Mouse (Mus musculus): ENCODE data around the gene Gm11939. TPM values are rescaled to one million over a fixed set of nuclear protein-coding genes. Genes with fewer than 3 reads are reported as not detected.
"Not testable (repeated sequence)": the region's sequence is repeated elsewhere in the genome, so short reads cannot be mapped to it uniquely, and the experiment has no call there.

Gene Gm11939
- not detected for total RNA-seq (2021)
- long read RNA-seq, experiment 1 = 0 reads
- long read RNA-seq, experiment 2 = 0 reads

DNA sequence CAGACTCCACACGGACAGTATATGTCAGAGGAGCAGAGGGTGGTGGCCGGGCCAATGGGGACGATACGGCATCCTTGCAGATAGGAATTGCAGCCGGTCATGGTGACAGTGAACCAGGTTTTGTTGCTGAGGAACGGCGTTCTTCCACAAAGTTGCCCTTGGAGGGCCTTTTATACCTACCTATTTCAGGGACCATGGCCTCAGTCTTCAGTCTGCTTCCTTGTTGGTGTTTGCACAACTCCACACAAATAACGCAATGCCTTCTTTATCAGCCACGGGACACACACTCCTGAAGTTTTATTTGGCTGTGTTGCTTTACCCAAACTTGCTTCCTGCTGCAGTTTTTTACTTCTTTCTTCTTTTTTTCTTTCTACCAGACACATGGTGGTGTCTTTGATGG, at the start of gene Gm11939:
Gene Gm11939 (minus strand): TSS at position 101 of the 400 bp plus-strand sequence.
- DNase-seq (ENCODE audit: low spot score in 2 of 2) = no peak

DNA sequence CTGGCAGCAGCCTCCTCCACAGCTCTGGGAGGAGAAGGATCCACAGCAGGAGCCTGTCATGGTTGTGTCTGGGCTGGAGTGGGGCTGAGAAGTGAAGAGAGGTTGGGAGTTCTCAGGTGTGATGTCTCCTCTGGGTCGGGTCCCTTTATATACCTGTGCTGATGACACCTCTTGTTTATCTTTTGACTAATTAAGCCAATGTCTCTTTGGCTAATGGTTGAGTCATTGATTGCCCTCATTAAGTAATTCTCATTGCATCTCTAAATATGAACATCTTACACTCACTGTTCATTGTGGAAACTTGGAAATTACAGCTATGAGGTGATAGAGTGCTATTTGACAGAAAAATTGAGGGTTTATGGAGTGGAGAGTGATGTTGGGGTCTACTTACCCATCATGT, 43.9 kb upstream of the Gm11939 start, which contains the start of gene Gm11938:
Gene Gm11938 (minus strand): TSS at position 101 of the 400 bp plus-strand sequence.
- DNase-seq (ENCODE audit: low spot score in 2 of 2) = not testable (repeated sequence)

DNA sequence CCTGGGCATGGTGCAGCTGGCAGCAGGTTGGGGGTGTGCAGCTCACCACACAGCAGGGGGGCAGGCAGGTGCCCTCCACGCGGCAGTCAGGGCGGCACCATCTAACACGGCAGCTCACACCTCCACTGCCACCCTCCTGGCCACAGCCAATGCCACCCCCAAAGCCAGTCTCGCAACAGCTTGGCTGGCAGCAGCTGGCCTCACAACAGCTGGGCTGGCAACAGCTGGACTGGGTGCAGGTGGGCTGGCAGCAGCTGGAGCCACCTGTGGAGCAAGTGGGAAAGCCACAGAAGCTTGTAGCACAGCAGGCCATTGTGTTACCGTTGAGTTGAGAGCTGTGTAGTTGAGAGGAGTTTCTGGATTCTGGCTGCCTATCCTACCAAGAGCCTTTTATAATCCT, 38.5 kb upstream of the Gm11939 start, which contains the start of gene Krtap9-3:
Gene Krtap9-3 (minus strand): TSS at position 364 of the 400 bp plus-strand sequence.
- not testable (repeated sequence) for DNase-seq (ENCODE audit: low spot score in 2 of 2)

DNA sequence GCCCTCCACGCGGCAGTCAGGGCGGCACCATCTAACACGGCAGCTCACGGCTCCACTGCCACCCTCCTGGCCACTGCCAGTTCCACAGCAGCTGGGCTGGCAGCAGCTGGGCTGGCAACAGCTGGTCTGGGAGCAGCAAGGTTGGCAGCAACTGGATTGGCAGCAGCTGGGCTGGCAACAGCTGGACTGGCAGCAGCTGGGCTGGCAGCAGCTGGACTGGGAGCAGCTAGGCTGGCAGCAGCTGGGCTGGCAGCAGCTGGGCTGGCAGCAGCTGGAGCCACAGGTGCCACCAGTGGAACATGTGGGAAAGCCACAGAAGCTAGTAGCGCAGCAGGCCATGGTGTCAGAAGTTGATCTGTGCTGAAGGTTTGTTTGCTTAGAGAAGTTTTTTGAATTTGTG, 31.7 kb upstream of the Gm11939 start, which contains the start of gene Krtap1-3:
Gene Krtap1-3 (minus strand): TSS at position 359 of the 400 bp plus-strand sequence.
- DNase-seq (ENCODE audit: low spot score in 2 of 2) = no peak

DNA sequence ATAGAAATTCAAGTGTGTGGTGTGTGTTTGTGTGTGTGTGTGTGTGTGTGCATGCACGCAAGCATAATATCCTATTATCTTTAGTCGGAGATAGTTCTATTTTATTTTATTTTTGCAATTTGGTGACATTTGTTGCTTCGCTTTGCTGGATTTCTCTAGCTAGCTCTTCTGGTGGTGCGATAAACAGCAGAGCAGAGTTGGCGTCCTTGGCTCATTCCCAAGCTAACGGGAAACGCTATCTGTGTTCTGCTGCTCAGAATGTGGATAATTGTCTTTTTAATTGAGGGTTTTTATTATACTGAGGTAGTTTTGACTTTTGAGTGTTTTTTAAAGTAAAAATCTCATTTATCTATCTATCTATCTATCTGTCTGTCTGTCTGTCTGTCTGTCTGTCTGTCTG, 25.8 kb upstream of the Gm11939 start:
- DNase-seq (ENCODE audit: low spot score in 2 of 2) = no peak

DNA sequence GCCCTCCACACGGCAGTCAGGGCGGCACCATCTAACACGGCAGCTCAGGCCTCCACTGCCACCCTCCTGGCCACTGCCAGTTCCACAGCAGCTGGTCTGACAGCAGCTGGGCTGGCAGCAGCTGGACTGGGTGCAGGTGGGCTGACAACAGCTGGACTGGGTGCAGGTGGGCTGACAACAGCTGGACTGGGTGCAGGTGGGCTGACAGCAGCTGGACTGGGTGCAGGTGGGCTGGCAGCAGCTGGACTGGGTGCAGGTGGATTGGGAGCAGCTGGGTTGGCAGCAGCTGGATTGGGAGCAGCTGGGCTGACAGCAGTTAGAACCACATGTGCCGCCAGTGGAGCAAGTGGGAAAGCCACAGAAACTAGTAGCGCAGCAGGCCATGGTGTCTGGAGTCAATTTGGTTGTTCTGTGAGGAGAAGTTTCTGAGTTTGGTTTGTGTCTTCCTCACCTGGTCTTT, 24.0 kb upstream of the Gm11939 start, which contains the start of gene Krtap1-4:
Gene Krtap1-4 (minus strand): TSS at position 410 of the 460 bp plus-strand sequence.
- DNase-seq (ENCODE audit: low spot score in 2 of 2) = no peak

DNA sequence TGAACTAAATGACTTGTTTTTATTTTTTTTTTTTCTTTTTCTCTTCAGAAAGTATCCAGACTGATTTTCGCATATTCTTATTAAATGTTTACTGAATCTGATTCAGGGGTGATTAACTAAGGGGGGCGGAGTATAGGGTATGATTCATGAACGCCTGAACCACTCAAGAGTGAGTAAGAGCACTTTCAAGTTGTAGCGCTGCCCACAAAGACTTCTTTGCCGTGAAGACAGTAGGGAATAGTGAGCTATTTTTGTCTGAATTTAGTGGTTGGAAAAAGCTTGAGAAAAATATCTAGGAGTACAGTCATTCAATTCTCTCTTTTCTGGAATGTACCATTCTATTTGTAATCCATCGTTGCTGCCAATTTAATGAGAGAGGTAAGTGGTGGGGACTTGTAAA, 22.3 kb upstream of the Gm11939 start:
- no peak for DNase-seq (ENCODE audit: low spot score in 2 of 2)

DNA sequence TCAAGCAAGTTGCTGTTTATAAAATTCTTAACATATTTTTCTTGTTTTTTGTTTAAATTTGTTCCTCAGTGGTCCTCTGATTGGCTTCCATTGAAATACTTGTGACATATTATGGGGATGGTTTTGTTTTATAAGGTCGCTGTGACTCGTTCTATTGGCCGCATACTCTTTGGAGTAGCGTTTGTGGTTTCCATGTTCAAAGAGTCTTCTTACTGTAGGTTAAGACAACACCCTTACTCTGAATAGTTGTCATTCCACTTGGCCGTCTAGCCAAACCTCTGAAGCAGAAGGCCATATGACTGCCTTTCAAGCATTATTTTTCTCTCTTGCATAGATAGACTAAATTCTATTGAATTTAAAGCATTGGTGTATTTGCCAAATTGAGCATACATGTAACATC, 21.8 kb upstream of the Gm11939 start:
- DNase-seq (ENCODE audit: low spot score in 2 of 2) = no peak

DNA sequence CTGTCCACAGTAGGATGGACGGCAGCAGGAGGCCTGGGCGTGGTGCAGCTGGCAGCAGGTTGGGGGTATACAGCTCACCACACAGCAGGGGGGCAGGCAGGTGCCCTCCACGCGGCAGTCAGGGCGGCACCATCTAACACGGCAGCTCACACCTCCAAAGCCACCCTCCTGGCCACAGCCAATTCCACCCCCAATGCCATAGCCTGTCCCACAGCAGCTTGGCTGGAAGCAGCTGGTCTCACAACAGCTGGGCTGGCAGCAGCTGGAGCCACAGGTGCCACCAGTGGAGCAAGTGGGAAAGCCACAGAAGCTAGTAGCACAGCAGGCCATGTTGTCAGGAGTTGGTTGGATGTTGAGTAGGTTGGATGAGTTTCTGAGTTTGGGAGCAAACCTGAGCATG, 21.4 kb upstream of the Gm11939 start, which contains the start of gene Krtap1-5:
Gene Krtap1-5 (minus strand): TSS at position 381 of the 400 bp plus-strand sequence.
- DNase-seq (ENCODE audit: low spot score in 2 of 2) = no peak

DNA sequence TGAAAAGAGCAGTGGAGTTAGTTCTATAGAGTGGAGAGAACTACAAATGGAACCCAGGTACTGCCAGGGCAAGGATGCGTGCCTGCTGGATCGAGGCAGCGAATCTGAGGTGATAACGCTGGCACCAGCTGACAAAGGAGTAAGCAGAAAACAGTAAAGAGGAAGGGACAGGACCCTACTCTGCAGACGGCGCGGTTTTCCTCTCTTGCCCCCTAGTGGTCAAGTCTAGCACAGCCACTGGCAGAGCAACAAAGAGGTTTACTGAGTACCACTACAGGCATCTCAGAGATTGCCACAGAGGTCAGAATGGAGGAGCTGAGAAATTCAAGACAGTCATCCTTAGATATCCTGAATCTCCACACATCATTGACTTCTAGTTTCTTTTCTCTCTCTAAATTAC, 14.8 kb upstream of the Gm11939 start:
- peak; percentile 32 to 35 for DNase-seq (ENCODE audit: low spot score in 2 of 2)

DNA sequence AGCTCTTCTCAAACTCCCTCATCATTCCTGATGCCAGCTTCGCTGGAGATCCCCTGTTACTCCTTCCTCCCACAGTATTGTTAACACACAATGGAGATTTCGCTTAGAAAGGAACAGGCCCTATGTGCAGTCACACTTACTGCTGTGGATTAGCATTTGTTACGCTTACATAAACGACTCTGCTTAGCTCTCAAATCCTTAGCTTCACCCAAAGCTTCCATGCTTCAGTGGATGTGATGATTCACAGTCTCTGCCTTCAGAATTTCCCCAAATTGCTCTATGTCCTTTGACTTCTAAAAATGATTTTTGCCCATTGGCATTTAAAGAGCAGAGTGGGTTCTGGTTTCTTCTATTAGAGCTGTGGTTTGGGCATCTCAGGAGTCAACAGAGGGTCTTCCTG, 13.9 kb upstream of the Gm11939 start:
- DNase-seq (ENCODE audit: low spot score in 2 of 2) = no peak

DNA sequence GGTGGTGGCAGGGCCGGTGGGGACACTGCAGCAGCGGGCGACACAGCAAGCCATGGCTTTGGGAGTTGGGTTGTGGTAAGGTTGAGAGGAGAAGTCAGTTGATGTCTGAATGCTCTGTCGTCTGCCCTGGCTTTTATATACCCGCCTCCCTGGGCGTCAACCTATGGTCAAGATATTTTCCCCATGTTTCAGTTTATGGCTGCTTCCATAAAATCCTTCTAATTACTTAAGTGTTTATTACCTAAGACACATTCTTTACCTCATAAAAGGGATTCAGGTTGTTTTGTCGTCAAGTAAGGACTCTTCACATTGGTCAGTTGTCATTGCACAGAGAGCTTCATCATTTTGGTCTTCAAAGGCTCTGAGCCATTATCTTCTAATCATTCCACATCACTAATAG, 7.3 kb upstream of the Gm11939 start, which contains the start of gene Krtap3-1:
Gene Krtap3-1 (minus strand): TSS at position 101 of the 400 bp plus-strand sequence.
- DNase-seq (ENCODE audit: low spot score in 2 of 2) = no peak

DNA sequence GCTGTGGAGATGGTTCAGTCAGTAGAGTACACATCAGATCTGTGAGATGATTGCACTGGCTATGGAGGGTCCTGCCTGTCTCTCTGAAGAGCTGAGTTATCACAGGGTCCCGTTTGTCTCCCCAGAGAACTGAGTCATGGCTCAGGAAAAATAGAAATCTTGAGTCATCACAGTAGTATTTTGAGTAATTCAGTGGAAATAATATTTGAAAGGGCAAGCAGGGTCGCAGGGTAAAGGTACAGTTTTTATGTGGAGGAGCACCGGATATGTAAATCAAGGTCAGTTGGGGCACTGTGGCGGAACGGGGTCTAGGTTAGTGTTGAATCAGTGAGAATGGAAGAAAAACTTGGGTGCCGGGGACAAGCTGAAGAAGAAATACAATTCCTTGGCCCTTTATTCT, 3.3 kb upstream of the Gm11939 start:
- DNase-seq (ENCODE audit: low spot score in 2 of 2) = no peak

DNA sequence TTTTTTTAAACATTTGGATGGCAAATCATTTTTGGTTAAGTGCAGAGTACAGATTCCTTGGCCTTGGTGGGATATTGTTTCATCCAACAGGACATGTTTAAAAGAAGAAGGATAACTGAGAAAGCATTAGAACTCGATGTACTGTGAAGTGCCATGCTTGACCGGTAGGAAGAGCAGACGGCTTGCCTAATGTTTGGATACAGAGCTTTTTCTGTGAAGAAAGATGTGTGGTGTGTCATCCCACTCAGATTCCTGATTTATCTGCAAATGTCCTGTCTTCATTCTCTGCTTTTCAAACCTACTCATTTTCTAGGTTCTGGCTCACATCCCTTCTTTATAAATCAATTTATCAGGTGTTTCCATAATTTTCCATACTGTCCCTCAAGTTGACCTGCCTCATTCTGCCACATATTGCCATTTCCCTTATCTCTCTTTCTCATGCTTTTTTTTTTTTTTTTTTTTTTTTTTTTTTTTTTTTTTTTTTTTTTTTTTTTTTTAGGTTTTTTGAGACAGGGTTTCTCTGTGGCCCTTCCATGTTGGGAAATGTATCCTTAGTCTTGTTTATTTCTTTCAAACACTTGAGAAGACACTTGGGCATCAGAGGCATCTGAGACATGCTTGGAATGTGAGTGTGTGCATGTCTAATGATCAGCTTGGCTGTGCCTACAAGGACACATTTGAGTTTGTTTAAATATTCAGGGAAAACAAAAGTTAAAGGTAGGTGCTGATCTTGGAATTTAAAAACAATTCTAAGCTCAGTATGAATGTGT, 1.1 kb downstream of the Gm11939 start:
- DNase-seq (ENCODE audit: low spot score in 2 of 2) = no peak

DNA sequence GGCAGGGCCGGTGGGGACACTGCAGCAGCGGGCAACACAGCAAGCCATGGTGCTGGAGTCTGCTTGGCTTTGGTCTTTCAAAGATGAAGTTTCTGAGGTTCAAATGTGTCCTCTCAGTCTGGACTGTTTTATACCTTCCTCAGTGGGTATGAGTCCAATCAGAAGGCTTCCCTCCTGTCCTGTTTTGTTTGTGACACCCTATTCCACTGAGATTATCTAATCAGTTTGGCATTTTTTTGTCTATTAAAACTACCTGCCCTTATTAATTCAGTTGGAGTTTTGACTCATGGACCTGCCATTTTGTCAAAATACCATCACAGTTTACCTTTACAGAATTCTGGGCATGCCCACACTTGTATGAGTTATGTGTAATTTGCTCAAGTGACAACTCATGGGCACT, 2.5 kb downstream of the Gm11939 start, which contains the start of gene Krtap3-2:
Gene Krtap3-2 (minus strand): TSS at position 101 of the 400 bp plus-strand sequence.
- no peak for DNase-seq (ENCODE audit: low spot score in 2 of 2)

DNA sequence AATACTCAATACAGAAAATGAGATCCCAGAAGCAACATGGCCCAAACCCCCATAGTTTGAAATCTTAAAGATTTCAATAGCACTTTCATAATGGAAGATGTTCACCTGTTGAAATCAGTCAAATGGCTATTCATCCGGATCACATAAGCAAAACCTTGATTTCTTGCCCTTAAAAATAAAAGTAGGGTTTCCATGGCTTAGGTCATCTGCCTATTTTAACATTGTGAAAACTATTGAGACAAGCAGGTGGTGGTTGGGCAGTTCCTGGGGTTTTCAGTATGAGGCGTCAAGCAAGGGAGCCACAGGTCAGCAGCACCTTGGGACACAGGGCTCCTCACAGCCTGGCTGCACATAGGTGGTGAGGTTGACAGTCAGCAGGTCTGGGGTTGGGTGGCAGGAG, 3.1 kb downstream of the Gm11939 start:
- no peak for DNase-seq (ENCODE audit: low spot score in 2 of 2)

DNA sequence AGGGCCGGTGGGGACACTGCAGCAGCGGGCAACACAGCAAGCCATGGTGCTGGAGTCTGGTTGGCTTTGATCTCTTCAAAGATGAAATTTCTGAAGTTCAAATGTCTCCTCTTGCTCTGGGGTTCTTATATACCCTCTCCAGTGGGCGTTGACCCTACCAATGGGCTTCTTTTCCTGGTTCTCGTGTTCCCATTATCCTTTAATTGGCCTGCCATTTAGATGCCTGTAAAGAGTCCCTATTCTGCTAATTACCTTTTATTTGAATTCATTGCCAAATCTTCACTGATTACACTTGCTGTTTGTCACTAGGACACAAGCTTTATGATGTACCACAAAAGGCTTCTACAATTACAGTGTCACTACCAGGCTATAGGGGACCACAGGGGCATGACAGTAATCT, 8.5 kb downstream of the Gm11939 start, which contains the start of gene Krtap3-3:
Gene Krtap3-3 (minus strand): TSS at position 101 of the 400 bp plus-strand sequence.
- DNase-seq (ENCODE audit: low spot score in 2 of 2) = no peak

DNA sequence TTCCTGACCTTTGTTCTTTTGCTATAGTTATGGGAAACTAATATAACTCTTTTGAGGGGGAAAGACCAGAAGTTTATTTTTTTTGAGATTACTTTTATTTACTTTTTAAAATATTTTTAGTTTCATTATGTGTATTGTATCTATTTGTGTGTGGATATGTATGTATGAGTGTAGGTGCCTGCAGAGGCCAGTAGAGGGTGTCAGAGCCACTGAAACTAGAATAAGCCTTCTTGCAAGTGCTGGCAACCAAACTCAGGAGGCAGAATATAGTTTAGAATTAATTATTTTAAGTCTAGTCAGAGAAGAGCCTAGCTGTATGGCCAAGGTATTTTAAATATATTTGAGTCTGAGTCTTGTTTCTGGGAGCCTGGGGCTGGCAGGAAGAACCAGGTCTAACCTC, 11.4 kb downstream of the Gm11939 start:
- no peak for DNase-seq (ENCODE audit: low spot score in 2 of 2)

DNA sequence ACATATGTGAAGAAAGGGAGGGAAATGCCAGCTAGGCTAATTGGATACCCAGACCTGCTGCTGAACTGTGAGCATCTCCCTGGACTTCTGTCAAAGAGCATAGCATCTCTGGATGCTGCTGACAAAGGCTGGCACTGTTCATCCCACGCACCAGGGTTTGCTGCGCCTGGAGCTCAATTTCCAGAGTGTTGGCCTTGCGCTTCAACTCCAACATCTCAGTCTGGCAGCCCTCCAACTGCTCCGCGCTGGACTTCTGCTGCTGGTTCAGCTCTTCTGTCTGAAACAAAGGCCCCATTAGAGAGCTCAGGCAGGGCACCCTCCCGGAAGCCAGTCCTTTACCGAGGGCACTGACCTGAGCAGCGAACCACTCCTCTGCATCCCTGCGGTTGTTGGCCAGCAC, 19.5 kb downstream of the Gm11939 start:
- DNase-seq (ENCODE audit: low spot score in 2 of 2) = peak in 1 of 2 experiments; percentile 11

DNA sequence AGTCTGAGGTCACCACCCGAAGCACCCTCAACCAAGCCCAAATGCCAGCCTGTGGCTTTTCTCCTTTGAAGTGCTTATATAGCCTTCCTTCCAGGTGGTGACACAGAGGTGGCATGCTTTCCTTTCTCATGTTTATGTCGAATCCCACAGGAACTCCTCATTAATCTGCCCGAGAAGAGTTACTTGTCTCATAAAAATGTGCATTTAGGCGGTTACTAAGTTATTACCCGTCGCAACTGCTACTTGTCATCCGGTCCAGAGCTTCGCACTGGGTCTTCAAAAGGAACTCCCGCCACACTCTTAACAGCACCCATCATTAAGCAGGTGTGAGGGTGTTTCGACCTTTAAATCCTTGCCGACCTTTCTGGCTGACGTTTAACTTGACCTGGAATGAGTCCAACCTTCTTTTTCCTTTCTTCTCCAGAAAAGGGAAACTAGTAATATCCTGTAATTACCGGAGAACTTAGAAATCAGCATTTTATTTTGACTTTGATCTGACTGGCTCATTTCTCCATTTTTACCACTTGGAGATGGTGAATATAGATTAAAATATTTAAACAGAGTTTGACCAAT, 37.9 kb downstream of the Gm11939 start, which contains the start of gene Krt39:
Gene Krt39 (minus strand): TSS at position 51 of the 573 bp plus-strand sequence.
- no peak for DNase-seq (ENCODE audit: low spot score in 2 of 2)

DNA sequence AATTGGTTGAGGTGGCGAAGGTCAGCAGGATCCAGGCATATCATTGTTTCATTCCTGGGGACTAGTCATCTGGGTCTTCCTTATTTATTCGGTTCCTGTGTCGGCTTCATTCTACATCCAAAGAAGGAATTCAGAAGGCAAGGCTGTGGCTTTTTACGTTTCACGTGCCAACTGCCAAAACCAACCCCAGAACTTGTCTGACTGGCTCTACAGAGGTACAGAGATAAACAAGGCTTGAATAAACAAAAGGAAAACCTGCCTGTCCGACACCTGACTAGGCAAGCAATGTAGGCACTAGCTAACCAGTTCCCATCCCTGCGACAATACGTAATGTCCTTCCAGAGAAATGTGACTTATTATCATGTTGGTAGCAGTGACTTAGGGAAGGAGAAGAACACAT, 45.2 kb downstream of the Gm11939 start:
- DNase-seq (ENCODE audit: low spot score in 2 of 2) = no peak

All from adrenal gland, postnatal 4 days (tissue).